Mouse (Mus musculus) splenic B cell, adult 2 months (primary cell): ENCODE results near the gene Tnpo2.
"Not testable (repeated sequence)": the region's sequence is repeated elsewhere in the genome, so short reads cannot be mapped to it uniquely, and the experiment has no call there.

Experiments used
- DNase-seq: peaks from one replicate; pipeline ENCODE4 v3.0.0-alpha.2; 2011; ENCODE audit warnings: low read depth, low spot score
- H3K27me3 ChIP-seq: 2 replicates; pipeline ENCODE4 v1.6.1; 2012; ENCODE audit warnings: mild to moderate bottlenecking, low read length, moderate library complexity, mixed read lengths; ENCODE audit not compliant: control insufficient read depth, poor library complexity, insufficient read depth, severe bottlenecking
- H3K36me3 ChIP-seq: 2 replicates; pipeline ENCODE4 v1.6.1; 2012; ENCODE audit warnings: mild to moderate bottlenecking, low read length, moderate library complexity, mixed read lengths; ENCODE audit not compliant: control insufficient read depth, poor library complexity, insufficient read depth, severe bottlenecking

Gene Tnpo2

GRCm38 (mm10) chr8:85074167-85074566 is 37.5 kb downstream of the Tnpo2 start:
- peaks cover 8% of the 10 kb centered on the region for H3K36me3 ChIP-seq
- no peaks in the 10 kb centered on the region for H3K27me3 ChIP-seq
- no peak for DNase-seq

- no peaks in the 10 kb centered on the region for H3K27me3 ChIP-seq
- peaks cover 8% of the 10 kb centered on the region for H3K36me3 ChIP-seq
- no peak for DNase-seq
Observed at GRCm38 (mm10) chr8:85074617-85075016, 37.9 kb downstream of the Tnpo2 start.

- DNase-seq, result no peak
- H3K36me3 ChIP-seq, result peaks cover 8% of the 10 kb centered on the region
- H3K27me3 ChIP-seq, result no peaks in the 10 kb centered on the region
Observed at GRCm38 (mm10) chr8:85076001-85076400, 39.3 kb downstream of the Tnpo2 start.

GRCm38 (mm10) chr8:85076993-85077392 is 40.3 kb downstream of the Tnpo2 start:
- Histone ChIP-seq H3K36me3 (peaks cover 8% of the 10 kb centered on the region), H3K27me3 (no peaks in the 10 kb centered on the region)
- DNase-seq, result peak; percentile 90

DNA sequence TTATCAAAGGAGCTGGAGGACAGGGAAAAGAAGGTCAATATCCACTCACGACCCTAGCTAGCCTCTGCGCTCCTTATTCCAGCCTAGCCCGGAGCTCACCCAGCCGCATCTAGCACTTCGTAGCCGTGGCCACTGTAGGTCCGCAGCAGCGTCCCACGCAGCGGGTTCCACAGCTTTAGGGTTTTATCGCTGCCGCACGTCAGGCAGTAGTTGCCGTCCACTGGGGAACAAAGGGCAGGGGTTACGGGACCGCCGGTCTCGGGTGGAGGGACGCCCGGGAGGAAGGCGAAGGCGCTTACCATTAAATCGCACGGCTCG is 43.5 kb downstream of the Tnpo2 start:
- DNase-seq, result no peak
- Histone ChIP-seq H3K36me3 (no peaks in the 10 kb centered on the region; the same call in 1 of the 2 replicates), H3K27me3 (no peaks in the 10 kb centered on the region)

- H3K36me3 ChIP-seq, result no peaks in the 10 kb centered on the region; the same call in 1 of the 2 replicates
- DNase-seq, result peak; percentile 77
- H3K27me3 ChIP-seq, result no peaks in the 10 kb centered on the region
Observed at GRCm38 (mm10) chr8:85080532-85081215, 44.0 kb downstream of the Tnpo2 start, which contains the start of gene Wdr83os. TSS of gene Wdr83os (plus strand) at chr8:85080740.

DNA sequence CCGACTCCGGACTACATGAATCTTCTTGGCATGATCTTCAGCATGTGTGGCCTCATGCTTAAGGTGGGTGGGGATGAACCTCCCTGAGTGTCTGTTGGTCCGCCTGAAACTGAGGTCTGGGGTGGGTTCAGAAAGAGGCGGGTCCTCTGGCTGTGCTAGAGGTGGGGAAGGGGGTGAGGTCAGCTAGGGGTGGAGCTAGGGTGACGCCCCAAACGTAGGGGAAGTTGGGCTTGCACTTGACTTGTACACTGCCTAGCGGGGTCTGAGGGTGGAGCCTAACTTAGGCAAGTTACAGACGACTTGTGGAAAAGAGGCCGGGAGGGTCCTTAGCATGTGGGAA is 44.5 kb downstream of the Tnpo2 start, which contains the start of gene Wdr83:
Gene Wdr83, minus strand, starts transcription at position 91 of the 340 bp plus-strand sequence.
- peak; percentile 82 for DNase-seq
- Histone ChIP-seq H3K27me3 (no peaks in the 10 kb centered on the region), H3K36me3 (no peaks in the 10 kb centered on the region; the same call in 1 of the 2 replicates)

- not testable (repeated sequence) for H3K36me3 ChIP-seq, H3K27me3 ChIP-seq
- DNase-seq, result peak; percentile 39
Observed at GRCm38 (mm10) chr8:85082169-85082568, 45.5 kb downstream of the Tnpo2 start.

DNA sequence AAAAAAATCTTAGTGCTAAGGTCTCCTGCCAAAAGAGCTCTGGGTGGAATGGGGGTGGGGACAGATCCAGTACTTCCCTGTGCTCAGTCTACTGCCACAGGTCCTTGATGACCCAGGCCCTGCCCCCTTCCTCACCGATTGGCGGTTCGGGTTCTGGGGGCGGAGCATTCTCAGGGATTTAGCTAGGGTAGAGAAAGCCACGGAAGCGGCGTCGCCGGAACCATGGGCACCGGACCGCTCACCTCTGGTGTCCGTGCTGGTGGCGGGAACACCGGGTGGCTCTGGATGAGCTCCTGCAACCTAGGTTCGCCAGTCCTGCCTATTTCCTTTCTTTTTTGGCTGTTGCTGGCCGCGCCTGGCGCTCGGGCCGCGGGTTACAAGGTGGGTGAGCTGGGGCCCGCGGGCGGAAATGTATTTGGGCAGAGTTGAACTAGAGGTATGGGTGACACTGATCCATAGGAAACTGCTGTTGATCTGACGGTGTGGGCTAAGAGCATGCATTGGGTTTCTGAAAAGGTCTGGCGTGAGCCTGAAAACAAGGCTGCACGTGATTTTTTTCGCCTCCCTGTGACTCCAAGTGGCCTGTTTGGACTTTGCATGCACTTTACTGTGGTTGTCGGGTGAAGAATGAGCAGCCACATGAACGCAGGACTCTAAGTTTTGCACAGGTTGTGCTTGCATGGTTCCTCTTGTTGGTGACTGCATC is 46.5 kb downstream of the Tnpo2 start, which contains the start of gene Man2b1:
Gene Man2b1, plus strand, starts transcription at position 163 of the 706 bp plus-strand sequence.
- H3K36me3 ChIP-seq, result peaks cover 2% of the 10 kb centered on the region
- peak; percentile 89 for DNase-seq
- H3K27me3 ChIP-seq, result no peaks in the 10 kb centered on the region

DNA sequence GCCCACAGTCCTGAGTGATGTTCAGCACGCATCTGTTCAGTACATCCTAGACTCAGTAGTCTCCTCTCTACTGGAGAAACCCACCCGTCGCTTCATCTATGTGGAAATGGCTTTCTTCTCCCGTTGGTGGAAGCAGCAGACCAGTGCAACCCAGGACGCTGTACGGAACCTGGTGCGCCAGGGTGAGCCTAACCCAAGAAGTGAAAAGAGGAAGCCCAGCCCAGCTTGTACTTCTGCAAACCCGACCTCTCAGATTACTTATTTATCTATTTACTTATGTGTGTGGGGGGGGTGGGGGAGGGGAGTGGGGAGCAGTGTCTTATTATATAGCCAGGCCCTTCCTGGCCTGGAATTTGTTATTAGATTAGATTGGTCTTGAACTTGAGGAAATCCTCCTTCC is 47.9 kb downstream of the Tnpo2 start:
- no peaks in the 10 kb centered on the region for H3K27me3 ChIP-seq
- peak; percentile 72 for DNase-seq
- H3K36me3 ChIP-seq, result peaks cover 2% of the 10 kb centered on the region

GRCm38 (mm10) chr8:85086238-85086637 is 49.5 kb downstream of the Tnpo2 start:
- no peaks in the 10 kb centered on the region for H3K27me3 ChIP-seq
- peaks cover 3% of the 10 kb centered on the region for H3K36me3 ChIP-seq
- peak; percentile 68 for DNase-seq

GRCm38 (mm10) chr8:85088771-85089170 is 52.1 kb downstream of the Tnpo2 start:
- DNase-seq, result no peak
- Histone ChIP-seq H3K36me3 (peaks cover 7% of the 10 kb centered on the region), H3K27me3 (no peaks in the 10 kb centered on the region)

DNA sequence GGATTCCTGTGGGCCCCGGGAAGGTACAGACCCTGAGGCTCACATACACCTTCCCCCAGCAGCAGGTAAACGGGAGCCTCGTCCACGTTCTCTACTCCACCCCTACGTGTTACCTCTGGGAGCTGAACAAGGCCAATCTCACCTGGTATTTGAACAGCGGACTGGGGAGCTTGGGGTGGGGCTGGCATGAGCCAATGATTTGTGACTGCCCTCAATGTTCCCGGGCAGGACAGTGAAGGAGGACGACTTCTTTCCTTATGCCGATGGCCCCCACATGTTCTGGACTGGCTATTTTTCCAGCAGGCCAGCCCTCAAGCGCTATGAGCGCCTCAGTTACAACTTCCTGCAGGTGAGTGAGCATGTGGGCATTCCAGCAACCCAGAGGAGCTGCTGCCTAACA is 54.1 kb downstream of the Tnpo2 start:
- DNase-seq, result no peak
- Histone ChIP-seq H3K27me3 (no peaks in the 10 kb centered on the region), H3K36me3 (peaks cover 11% of the 10 kb centered on the region)

DNA sequence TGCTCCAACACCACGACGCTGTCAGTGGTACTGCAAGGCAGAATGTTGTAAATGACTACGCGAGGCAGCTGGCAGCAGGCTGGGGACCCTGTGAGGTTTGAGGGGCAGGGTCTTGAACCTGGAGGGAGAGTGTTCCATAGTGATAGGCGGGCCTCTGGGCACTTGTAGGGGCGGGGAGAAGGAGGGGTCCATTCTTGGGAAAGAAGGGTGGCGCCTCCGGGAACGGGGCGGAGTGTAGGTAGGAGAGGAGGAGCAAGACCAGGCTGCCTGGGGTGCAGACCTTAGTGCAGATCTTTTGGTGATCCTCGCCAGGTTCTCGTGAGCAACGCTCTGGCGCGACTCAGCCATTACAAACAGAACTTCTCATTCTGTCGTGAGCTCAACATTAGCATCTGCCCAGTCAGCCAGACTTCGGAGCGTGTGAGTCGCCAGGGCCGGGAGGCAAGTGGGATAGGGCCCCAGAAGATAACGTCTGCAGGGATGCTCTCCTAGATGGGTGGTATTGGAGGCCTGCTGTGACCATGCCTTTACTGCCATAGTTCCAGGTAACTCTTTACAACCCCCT is 54.9 kb downstream of the Tnpo2 start:
- peaks cover 11% of the 10 kb centered on the region for H3K36me3 ChIP-seq
- no peaks in the 10 kb centered on the region for H3K27me3 ChIP-seq
- no peak for DNase-seq

- H3K36me3 ChIP-seq, result peaks cover 10% of the 10 kb centered on the region
- H3K27me3 ChIP-seq, result no peaks in the 10 kb centered on the region
- DNase-seq, result no peak
Observed at GRCm38 (mm10) chr8:85095051-85095450, 58.3 kb downstream of the Tnpo2 start.
